In the genomic region with DNA sequence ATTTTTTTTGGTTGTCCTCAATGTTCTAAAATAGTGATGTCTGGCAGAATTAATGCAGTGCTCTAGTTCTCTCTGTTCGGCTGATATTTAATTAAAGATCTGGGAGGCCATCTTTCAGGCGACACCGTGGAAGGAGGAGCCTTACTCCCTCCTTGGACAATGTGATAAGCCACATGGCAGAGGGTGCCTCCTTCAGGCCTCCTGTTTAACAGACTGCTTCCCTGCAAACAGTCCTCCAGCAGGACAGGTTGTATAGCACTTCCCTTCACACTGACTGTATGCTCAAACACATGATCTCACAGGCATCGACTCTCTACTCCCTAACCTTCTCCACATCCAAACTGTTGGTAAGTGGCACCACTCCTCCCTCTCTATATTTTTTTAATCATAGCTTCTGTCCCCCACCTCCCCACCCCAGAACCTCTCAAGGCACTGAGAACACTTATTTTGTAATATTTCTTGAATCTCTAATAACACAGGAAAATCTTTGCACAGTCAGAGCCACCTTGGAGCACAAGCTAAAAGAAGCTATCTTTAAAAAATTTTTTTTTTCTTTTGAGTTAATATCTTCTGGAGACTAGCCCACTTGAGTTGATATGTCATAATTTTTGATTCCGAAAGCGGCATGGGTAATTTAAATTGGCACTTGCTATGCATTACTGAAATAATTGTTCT, we compare ENCODE assay signal across 7 mouse cellular contexts. TPM values are rescaled to one million over a fixed set of nuclear protein-coding genes. Genes with fewer than 3 reads are reported as not detected.
A peak's percentile ranks its signal among the peaks of the same experiment; 100 is the strongest.
DNase-seq lines count a peak whose midpoint lies in the region; ATAC-seq and TF ChIP-seq lines count a peak whose summit lies in the region.

No protein-coding gene starts in this region.

- no peak overlapping the region for H3K27ac ChIP-seq in ES-Bruce4 (ENCODE audit: insufficient read depth, low read length)
- H3K27ac ChIP-seq in cortical plate, adult 2 months (ENCODE audit: insufficient read depth, low read length), result no peak overlapping the region
- no peak overlapping the region for H3K27ac ChIP-seq in heart, embryonic 14.5 days (replicated peaks in 1 of 2; ENCODE audit: control insufficient read depth in 1 of 2, insufficient read depth in 1 of 2, low read depth in 2 of 2, low read length in 2 of 2)
- H3K27ac ChIP-seq in midbrain, embryonic 10.5 days (replicated peaks), result no peak overlapping the region

- peak; percentile 26 for DNase-seq in R1 (ENCODE audit: low read depth, low spot score)
- peak; percentile 55 to 60 for DNase-seq in kidney, postnatal 36 days
- peak; percentile 40 for DNase-seq in midbrain, embryonic 10.5 days (ENCODE audit: low spot score)
- no peak for DNase-seq in right cerebral cortex, postnatal 36 days (ENCODE audit: low spot score in 2 of 2)

- no peak for TF ChIP-seq POLR2A in ES-Bruce4 (IDR thresholded peaks at IDR 0.05; ENCODE audit: insufficient read depth, low read length)
- no peak for TF ChIP-seq POLR2A in cortical plate, adult 2 months (IDR thresholded peaks at IDR 0.05; ENCODE audit: extremely low read depth, insufficient read depth, low read length)

- no peaks in the 10 kb centered on the region for H3K9me3 ChIP-seq in ES-Bruce4 (replicated peaks; ENCODE audit: control insufficient read depth, insufficient read depth, low read length, poor library complexity, severe bottlenecking)
- no peaks in the 10 kb centered on the region for H3K9me3 ChIP-seq in heart, embryonic 14.5 days (ENCODE audit: control insufficient read depth, low read length)
- no peaks in the 10 kb centered on the region for H3K9me3 ChIP-seq in midbrain, embryonic 10.5 days (replicated peaks)

- TF ChIP-seq EP300 in ES-Bruce4 (IDR thresholded peaks at IDR 0.05; ENCODE audit: insufficient read depth, low read depth, low read length), result no peak

- TF ChIP-seq CTCF in ES-Bruce4 (IDR thresholded peaks at IDR 0.05; ENCODE audit: low read depth, low read length), result peak; percentile 33
- peak; percentile 35; the same call in 1 of the 2 replicates for TF ChIP-seq CTCF in cortical plate, adult 2 months (IDR thresholded peaks at IDR 0.05; ENCODE audit: extremely low read depth, insufficient read depth, low read length)

- H3K36me3 ChIP-seq in ES-Bruce4 (ENCODE audit: control insufficient read depth, insufficient read depth, low read length, poor library complexity, severe bottlenecking), result no peaks in the 10 kb centered on the region
- H3K36me3 ChIP-seq in heart, embryonic 14.5 days (ENCODE audit: control insufficient read depth, insufficient read depth, low read length), result no peaks in the 10 kb centered on the region
- peaks cover 19% of the 10 kb centered on the region for H3K36me3 ChIP-seq in midbrain, embryonic 10.5 days

- peak overlapping the region; percentile 70 for H3K4me2 ChIP-seq in heart, embryonic 14.5 days (ENCODE audit: low read length)

- 38% methylated on average over 6 of the region's 6 CpGs for WGBS in heart, embryonic 14.5 days
- 41% methylated on average over 6 of the region's 6 CpGs for WGBS in midbrain, embryonic 10.5 days

- no peak for ATAC-seq in heart, embryonic 14.5 days (ENCODE audit: insufficient number of reproducible peaks, insufficient read depth, low FRiP score, low read depth)

- H3K4me3 ChIP-seq in ES-Bruce4 (ENCODE audit: low read depth, low read length), result no peak overlapping the region
- no peak overlapping the region; the same call in 1 of the 2 replicates for H3K4me3 ChIP-seq in cortical plate, adult 2 months (ENCODE audit: insufficient read depth, low read length)
- peak overlapping the region in 1 of 2 experiments; percentile 75; a peak in 1 of 4 replicates for H3K4me3 ChIP-seq in heart, embryonic 14.5 days (ENCODE audit: control insufficient read depth in 1 of 2, insufficient read depth in 1 of 2, low read depth in 1 of 2, low read length in 2 of 2)
- H3K4me3 ChIP-seq in midbrain, embryonic 10.5 days, result peak overlapping the region; percentile 90

- H3K9ac ChIP-seq in ES-Bruce4 (ENCODE audit: low read depth, poor library complexity, severe bottlenecking), result no peak overlapping the region
- H3K9ac ChIP-seq in heart, embryonic 14.5 days (ENCODE audit: low read length), result peak overlapping the region; percentile 95; the same call in 1 of the 2 replicates

- peaks cover 2% of the 10 kb centered on the region for H3K4me1 ChIP-seq in ES-Bruce4 (ENCODE audit: control insufficient read depth, insufficient read depth, low read length)
- H3K4me1 ChIP-seq in cortical plate, adult 2 months (ENCODE audit: control insufficient read depth, insufficient read depth, low read length), result peaks cover 2% of the 10 kb centered on the region; the same call in 1 of the 2 replicates
- H3K4me1 ChIP-seq in heart, embryonic 14.5 days (ENCODE audit: control insufficient read depth in 2 of 2, insufficient read depth in 2 of 2, low read length in 2 of 2), result peaks cover 13 to 26% of the 10 kb centered on the region in 2 experiments
- peaks cover 43% of the 10 kb centered on the region for H3K4me1 ChIP-seq in midbrain, embryonic 10.5 days

- no peaks in the 10 kb centered on the region for H3K27me3 ChIP-seq in ES-Bruce4 (ENCODE audit: control insufficient read depth, insufficient read depth, low read length, poor library complexity, severe bottlenecking)
- H3K27me3 ChIP-seq in heart, embryonic 14.5 days (ENCODE audit: control insufficient read depth, insufficient read depth, low read length), result no peaks in the 10 kb centered on the region
- H3K27me3 ChIP-seq in midbrain, embryonic 10.5 days (ENCODE audit: low read depth, poor library complexity, severe bottlenecking), result peaks cover 3% of the 10 kb centered on the region; the same call in 1 of the 2 replicates

RNA-seq across cellular contexts. Expression of a gene that starts 3.4 kb away (rescaled TPM):
- 15.3 TPM in 2 replicates for polyA plus RNA-seq in ES-Bruce4 (2011; ENCODE audit: insufficient read depth, insufficient read length, low read depth, missing spikeins)
- 7.5 and 7.7 TPM in 2 replicates for polyA plus RNA-seq in cortical plate, adult 2 months (2012; rRNA removed)
- 20.2 and 20.8 TPM in 2 replicates for polyA plus RNA-seq in heart, embryonic 14.5 days (2014; fragmentation: Nextera tagmentation; extraction: Ambion mirVana)
- 31.9 and 40.0 TPM in 2 replicates for polyA plus RNA-seq in midbrain, embryonic 10.5 days (2016; fragmentation: Nextera tagmentation; extraction: Ambion mirVana)

Comparison
In these comparisons a context has a peak if more than half of its experiments do, and no peak if none do; other contexts are left out.
1. DNase-seq: peak in R1 (single experiment), kidney, postnatal 36 days (2 of 2) and midbrain, embryonic 10.5 days (single experiment); none in right cerebral cortex, postnatal 36 days (0 of 2).